Mouse (Mus musculus) thymus, postnatal 10 days (tissue): ENCODE results near the gene Tmem256.
A peak's percentile ranks its signal among the peaks of the same experiment; 100 is the strongest.

Source experiments
- DNase-seq, 2 experiments: peaks; one replicate each; pipeline ENCODE4 v3.0.0; 2021; ENCODE audit warnings: low spot score in 2 of 2

The Tmem256 gene

GRCm38 (mm10) chr11:69837952-69838713 lies at the start of gene Tmem256:
Tmem256 (plus strand) TSS chr11:69838514.
- peak; percentile 87 to 89 for DNase-seq

- no peak for DNase-seq
These were observed 48.9 kb upstream of the Tmem256 start for GRCm38 (mm10) chr11:69789431-69789830.

DNA sequence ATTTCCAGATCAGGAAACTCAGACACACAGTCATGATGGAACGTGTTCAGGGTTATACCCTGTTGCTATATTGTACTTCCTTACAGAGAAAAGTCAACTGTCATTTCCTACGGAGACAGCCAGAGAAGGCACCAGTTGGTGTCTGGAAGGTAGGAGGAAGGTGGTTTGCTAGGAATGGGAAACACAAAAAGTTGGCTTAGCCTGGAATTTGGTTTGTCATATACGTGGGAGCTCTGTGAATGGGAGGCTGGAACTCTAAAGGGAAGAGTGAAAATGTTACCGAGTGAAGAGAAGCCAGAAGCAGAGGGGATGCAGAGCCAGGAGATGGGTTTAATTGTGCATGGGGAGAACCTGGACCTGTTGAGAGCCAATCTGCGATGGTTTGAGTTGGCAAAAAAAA lies 46.9 kb upstream of the Tmem256 start:
- DNase-seq, result no peak

DNA sequence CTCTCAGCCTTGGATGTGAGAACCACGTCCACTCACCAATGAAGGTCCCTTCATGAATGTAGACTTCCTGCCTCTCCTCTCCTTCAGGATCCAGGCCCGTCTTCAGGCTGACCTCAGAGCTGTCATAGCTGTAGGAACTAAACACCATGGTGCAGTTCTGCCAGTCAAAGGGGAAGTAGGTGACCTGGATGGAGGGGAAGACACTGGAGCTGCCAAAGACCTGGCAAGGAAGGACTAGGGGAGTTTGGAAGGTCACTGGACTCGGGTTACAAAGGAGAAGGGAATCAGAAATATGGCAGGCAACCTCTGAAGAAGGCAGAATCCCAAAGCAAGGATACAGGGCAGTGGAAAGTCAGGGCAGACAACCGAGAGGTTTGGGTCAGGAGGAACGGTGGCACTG lies 44.9 kb upstream of the Tmem256 start:
- no peak for DNase-seq

DNA sequence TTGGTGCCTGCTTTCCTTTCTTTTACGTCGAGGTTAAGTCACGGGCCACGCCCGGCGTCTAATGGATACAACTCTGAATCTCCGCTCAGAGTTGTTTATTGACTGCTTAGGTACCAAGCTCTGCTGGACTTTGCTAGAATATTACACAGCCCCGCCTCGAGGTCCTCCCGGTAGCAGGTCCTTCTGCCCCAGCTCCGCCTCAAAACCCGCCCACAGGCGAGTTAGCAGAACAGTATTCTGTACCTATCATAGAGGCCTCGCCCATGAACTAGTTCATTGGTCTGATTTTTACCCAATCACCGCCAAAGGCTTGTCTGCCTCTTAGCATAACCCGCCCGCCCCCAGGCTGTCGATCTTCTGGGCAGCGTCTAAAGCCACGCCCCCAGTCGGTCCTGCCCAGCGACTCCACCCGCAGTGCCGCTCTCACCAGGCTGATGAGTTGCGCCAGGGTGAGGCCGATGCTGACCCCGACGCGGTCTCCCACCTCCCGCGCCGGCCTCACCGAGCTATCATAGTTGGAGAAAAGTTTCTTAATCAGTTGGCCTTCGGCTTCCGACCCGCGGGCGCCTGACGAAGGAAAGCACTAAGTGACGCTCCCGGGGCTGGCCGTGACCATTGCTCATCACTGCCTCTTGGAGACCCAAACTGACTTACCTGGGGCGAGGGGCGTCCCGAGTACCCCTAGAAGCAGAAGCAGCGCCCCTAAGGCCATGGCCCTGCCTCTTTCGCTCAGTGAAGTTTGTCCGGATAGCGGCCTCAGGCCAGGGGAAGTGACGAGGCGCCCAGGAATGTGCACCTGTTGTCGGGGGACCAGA lies 42.9 kb upstream of the Tmem256 start, which contains the start of gene Chrnb1:
Gene Chrnb1, minus strand, starts transcription at position 776 of the 815 bp plus-strand sequence.
- peak; percentile 89 to 90 for DNase-seq

- no peak for DNase-seq
These were observed 42.3 kb upstream of the Tmem256 start for GRCm38 (mm10) chr11:69795983-69796435.

- no peak for DNase-seq
These were observed 40.4 kb upstream of the Tmem256 start for GRCm38 (mm10) chr11:69797924-69798323.

GRCm38 (mm10) chr11:69799394-69800137 lies 38.7 kb upstream of the Tmem256 start:
- no peak for DNase-seq

DNA sequence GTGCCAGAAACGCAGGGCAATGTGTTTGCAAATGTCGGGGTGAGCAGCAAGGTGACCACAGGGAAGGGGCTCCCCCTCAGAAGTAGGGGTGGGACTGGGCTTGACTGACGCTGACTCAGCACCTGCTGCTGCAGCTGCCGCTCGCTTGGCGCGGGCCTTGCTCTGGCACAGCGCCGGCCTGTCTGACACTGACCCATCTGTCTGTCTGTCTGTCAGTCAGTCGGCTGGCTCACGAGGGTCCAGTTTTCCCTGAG lies 38.2 kb upstream of the Tmem256 start:
- DNase-seq, result no peak

- DNase-seq, result no peak
These were observed 37.7 kb upstream of the Tmem256 start for GRCm38 (mm10) chr11:69800392-69801197.

GRCm38 (mm10) chr11:69801379-69801977 lies 36.8 kb upstream of the Tmem256 start, which contains the start of gene Fgf11:
Fgf11 (minus strand) TSS chr11:69801857.
- no peak for DNase-seq

DNA sequence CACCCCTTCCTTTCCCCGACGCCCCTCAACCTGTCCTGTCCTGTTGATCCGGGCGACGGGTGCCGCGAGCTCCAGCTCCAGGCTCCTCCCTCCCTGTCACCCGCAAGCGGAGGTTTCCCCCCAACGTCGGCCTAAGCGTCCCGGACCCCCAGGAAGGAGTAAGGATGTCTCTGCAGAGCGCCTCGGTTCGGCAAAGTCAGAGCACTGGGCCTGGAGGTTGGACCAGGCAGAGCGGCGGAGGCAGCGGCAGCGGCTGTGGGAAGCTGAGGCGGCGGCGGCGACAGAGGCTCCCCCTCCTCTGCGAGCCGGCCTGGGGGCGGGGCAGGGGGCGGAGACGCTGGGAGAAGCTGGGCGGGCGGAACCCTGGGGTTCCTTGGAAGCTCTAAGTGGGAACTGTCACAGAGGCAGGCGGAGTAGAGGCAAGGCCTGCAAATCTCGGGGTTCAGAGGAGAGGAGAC lies 35.6 kb upstream of the Tmem256 start:
- peak; percentile 49 to 69 for DNase-seq

GRCm38 (mm10) chr11:69803328-69803727 lies 35.0 kb upstream of the Tmem256 start:
- no peak for DNase-seq

- DNase-seq, result peak; percentile 58 to 79
These were observed 34.3 kb upstream of the Tmem256 start for GRCm38 (mm10) chr11:69803786-69804651.

- no peak for DNase-seq
These were observed 33.7 kb upstream of the Tmem256 start for GRCm38 (mm10) chr11:69804652-69804940.

DNA sequence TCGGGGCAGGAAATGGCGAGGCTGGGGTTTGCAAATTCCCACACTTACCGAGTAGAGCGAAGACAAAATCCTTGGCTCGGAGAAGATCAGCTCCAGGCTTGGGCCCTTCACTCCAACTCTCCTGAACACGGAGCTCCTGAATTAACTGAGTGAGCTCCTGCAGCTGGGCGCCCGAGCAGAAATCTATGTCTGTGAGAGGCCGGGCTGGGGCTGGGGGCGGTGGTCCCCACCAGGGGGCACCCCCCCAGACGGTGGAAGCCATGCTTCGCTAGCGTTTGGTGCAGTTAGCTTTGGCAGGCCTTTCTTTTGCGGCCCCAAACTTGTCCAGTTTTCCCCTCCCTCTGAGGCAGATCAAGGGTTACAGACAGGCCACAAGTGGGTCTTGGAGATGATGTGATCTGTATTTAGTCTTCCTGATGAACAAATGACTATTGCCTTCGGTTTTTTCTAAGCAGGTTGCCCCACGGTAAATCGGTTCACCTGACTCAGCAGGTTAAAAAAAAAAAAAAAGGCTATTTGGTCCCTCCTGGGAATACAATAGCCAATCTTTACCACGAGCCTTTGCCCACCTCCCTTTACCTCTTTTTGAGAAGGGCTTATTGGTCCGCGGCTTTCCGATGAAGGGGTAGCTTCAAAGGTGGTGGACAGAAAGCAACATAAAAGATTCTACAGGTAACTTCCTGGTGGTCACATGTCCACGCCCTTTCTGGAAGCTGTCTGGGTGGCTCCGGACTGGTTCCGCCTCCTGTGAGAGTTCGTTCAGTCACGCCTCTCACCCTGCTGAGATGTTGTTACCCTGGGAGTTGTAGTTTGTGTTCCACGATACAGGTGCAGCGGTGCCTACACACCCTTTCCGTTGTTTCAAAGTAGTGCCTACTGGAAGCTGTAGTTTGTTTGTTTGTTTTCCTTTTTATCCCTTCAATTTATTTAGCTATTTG lies 33.1 kb upstream of the Tmem256 start, which contains the start of gene Tmem102:
Gene Tmem102, minus strand, starts transcription at position 653 of the 938 bp plus-strand sequence.
- DNase-seq, result no peak

- DNase-seq, result no peak
These were observed 31.9 kb upstream of the Tmem256 start for GRCm38 (mm10) chr11:69806378-69806777.

DNA sequence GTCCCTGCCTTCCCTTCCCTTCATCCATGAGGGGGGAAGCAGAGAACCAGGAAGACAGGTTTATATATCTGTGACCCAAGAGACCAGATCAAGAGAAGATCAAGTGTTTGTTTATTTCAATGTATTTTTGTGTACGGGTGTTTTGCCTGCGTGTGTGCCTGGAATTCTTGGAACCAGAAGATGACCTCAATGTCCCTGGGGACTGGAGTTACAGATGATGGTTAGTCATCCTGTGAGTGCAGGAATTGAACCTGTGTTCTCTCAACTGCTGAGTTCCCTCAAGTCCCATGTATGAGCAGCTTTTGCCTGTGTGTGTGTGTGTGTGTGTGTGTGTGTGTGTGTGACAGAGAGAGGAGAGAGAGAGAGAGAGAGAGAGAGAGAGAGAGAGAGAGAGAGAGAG lies 30.7 kb upstream of the Tmem256 start:
- no peak for DNase-seq

- no peak for DNase-seq
These were observed 28.0 kb upstream of the Tmem256 start for GRCm38 (mm10) chr11:69810280-69810679.
